Mouse (Mus musculus): ENCODE measurements at regions not wholly inside any gene's neighbourhood (a gene's known extent, or its start where the extent isn't known, plus 50 kb on each side); places are given as distances from the start of the nearest gene placed in this dataset.

- no peak overlapping the region for H3K4me3 ChIP-seq (ENCODE audit: low read depth, low read length)
- 62% methylated on average over 5 of the region's 5 CpGs for WGBS
Observed at GRCm38 (mm10) chr8:102332511-102332910, 452.9 kb downstream of the Cdh11 start.

DNA sequence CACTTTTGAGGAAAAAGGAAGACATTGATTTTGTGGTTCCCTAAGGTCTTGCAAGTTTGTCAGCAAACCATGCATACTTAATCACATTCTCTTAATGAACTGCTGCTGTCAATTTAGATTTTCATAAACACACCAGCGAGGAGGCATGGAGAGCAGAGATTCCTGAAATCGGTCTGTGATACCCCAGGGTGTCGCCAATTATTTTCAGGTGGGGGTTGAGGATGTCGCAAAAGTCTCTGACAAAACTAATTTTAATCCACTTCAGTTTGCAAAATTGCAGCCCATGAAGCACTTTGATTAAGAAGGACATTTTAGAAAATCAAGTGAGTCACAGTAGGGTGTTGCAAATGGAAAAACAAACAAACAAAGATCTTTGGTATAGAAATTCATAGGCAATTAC, 454.3 kb downstream of the Cdh11 start:
- no peak overlapping the region for H3K4me2 ChIP-seq (replicated peaks; ENCODE audit: low read depth)
- no peak overlapping the region for H3K27ac ChIP-seq (ENCODE audit: low read depth, low read length)
- ATAC-seq = no peak
- no peak overlapping the region for H3K4me3 ChIP-seq (ENCODE audit: low read depth, low read length)
- H3K9ac ChIP-seq (ENCODE audit: low read depth, low read length) = no peak overlapping the region
- H3K9me3 ChIP-seq (ENCODE audit: control insufficient read depth) = no peaks in the 10 kb centered on the region
- no peaks in the 10 kb centered on the region for H3K4me1 ChIP-seq (replicated peaks; ENCODE audit: control insufficient read depth, insufficient read depth, low read length)
- no peaks in the 10 kb centered on the region for H3K27me3 ChIP-seq (replicated peaks; ENCODE audit: control insufficient read depth, insufficient read depth, low read length)
- TF ChIP-seq CTCF (IDR thresholded peaks at IDR 0.05; ENCODE audit: low read depth) = no peak
- WGBS = 83% methylated on average over 4 of the region's 4 CpGs
- no peaks in the 10 kb centered on the region for H3K36me3 ChIP-seq (ENCODE audit: control insufficient read depth, insufficient read depth)

More at GRCm38 (mm10) chr8:102332511-102332910, 452.9 kb downstream of the Cdh11 start:
- Histone ChIP-seq H3K4me2 (replicated peaks; ENCODE audit: low read depth) (no peak overlapping the region), H3K27me3 (replicated peaks; ENCODE audit: control insufficient read depth, insufficient read depth, low read length) (no peaks in the 10 kb centered on the region), H3K4me1 (replicated peaks; ENCODE audit: control insufficient read depth, insufficient read depth, low read length) (no peaks in the 10 kb centered on the region), H3K9ac (ENCODE audit: low read depth, low read length) (no peak overlapping the region), H3K9me3 (ENCODE audit: control insufficient read depth) (no peaks in the 10 kb centered on the region), H3K27ac (ENCODE audit: low read depth, low read length) (no peak overlapping the region), H3K36me3 (ENCODE audit: control insufficient read depth, insufficient read depth) (no peaks in the 10 kb centered on the region)
- no peak for TF ChIP-seq CTCF (IDR thresholded peaks at IDR 0.05; ENCODE audit: low read depth)
- ATAC-seq = no peak

DNA sequence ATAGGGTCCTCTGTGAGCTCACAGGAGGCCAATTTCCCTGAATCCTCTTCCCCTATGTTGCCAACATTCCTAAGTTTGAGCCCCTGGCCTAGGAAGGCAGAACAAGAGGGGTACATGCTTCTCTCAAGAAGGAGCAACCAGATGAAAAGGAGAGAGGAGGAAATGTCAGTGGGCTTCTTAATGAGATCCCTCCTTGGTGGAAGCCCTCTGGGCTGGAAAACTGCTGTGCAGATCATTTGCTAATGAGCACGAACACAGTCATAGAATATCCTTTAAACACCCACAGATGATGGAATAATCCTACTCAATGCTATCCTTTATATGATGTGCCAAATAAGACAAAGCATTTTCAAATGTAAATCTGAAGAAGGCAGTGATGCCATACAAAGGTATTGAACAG, 455.5 kb downstream of the Cdh11 start:
- ATAC-seq = no peak
- Histone ChIP-seq H3K36me3 (ENCODE audit: control insufficient read depth, insufficient read depth) (no peaks in the 10 kb centered on the region), H3K9ac (ENCODE audit: low read depth, low read length) (no peak overlapping the region), H3K9me3 (ENCODE audit: control insufficient read depth) (no peaks in the 10 kb centered on the region), H3K4me2 (replicated peaks; ENCODE audit: low read depth) (no peak overlapping the region), H3K27ac (ENCODE audit: low read depth, low read length) (no peak overlapping the region), H3K4me3 (ENCODE audit: low read depth, low read length) (no peak overlapping the region), H3K4me1 (replicated peaks; ENCODE audit: control insufficient read depth, insufficient read depth, low read length) (no peaks in the 10 kb centered on the region), H3K27me3 (replicated peaks; ENCODE audit: control insufficient read depth, insufficient read depth, low read length) (no peaks in the 10 kb centered on the region)
- no peak for TF ChIP-seq CTCF (IDR thresholded peaks at IDR 0.05; ENCODE audit: low read depth)
- 65% methylated on average over 1 of the region's 1 CpGs for WGBS
